Mouse (Mus musculus): ENCODE results near the gene Tbk1.

The Tbk1 gene

GRCm38 (mm10) chr10:121542156-121542555 lies 44.4 kb downstream of the Tbk1 start:
- no peak for DNase-seq (ENCODE audit: extremely low spot score)

- no peak for DNase-seq (ENCODE audit: extremely low spot score)
Measured at GRCm38 (mm10) chr10:121534995-121535394, 51.6 kb downstream of the Tbk1 start.

DNA sequence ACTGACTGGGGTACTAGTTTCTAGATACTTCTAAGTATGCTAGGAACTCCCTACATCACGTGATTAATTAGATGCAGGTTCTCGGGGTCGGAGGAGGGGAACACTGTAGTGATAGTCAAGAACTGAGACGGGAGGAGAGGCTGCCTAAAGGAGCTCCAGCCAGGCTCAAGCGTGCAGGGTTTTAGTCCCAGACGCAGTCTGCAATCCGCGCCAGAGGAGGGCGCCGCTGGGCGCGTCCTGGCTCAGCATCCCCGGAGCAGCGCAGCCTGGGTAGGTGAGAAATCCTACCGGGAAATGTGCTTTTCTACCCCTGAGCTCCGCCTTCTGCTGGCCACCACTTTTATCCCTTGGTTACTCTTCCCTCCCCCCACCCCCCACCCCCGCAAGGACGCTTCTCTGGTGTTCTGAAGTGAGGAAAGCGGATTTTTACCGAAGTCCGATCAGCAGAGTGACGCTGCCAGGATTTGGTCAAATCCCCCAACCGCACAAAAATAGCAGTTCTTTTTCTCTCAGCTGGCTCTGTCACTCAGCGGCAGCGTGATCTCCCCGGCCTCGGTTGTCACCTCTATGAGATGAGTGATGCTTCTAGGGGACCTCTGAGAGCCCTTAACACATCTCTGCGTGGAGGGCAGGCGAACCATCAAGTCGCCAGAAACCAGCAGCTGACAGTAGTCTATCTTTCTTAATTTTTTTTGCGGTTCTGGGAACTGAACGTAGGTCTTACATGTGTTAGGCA lies 53.3 kb downstream of the Tbk1 start:
- peak; percentile 67 for DNase-seq (ENCODE audit: extremely low spot score)

- DNase-seq (ENCODE audit: extremely low spot score): no peak
Measured at GRCm38 (mm10) chr10:121531541-121531940, 55.0 kb downstream of the Tbk1 start.

GRCm38 (mm10) chr10:121530365-121531003 lies 56.1 kb downstream of the Tbk1 start:
- no peak for DNase-seq (ENCODE audit: extremely low spot score)

DNA sequence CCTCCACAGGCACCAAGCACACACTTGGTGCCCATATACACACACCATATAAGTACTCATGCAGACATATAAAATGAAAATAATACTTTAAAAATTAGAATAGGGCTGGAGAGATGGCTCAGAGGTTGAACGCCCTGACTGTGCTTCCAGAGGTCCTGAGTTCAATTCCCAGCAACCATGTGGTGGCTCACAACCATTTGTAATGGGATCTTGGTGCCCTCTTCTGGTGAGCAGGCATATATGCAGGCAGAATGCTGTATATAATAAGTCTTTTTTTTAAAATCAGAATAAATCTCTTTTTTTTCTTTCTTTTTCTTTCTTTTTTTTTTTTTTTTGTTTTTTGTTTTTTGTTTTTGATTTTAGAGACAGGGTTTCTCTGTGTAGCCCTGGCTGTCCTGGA lies 57.3 kb downstream of the Tbk1 start:
- DNase-seq (ENCODE audit: extremely low spot score): no peak

DNA sequence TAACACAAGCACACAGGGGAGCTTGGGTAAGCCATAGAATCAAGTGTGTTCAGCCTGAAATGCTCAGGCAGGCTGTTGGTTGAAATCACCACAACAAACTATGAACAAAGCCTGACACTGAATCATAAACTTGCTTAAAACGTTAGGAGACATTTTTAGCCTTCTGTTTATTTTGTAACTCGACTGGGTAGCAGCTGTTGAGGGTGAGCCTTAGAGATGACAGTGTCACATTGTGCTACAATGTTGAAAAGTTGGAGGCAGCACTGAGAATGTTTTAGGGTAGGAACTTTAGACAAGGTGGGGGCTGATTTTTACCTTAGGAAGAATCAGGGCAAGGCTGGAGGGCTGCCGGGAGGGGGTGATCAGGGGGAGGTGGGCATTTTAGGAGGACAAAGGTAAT lies 58.1 kb downstream of the Tbk1 start:
- no peak for DNase-seq (ENCODE audit: extremely low spot score)

- no peak for DNase-seq (ENCODE audit: extremely low spot score)
Measured at GRCm38 (mm10) chr10:121527114-121527513, 59.5 kb downstream of the Tbk1 start.

GRCm38 (mm10) chr10:121520923-121521585 lies 65.5 kb downstream of the Tbk1 start:
- DNase-seq (ENCODE audit: extremely low spot score): no peak

GRCm38 (mm10) chr10:121519710-121520109 lies 66.9 kb downstream of the Tbk1 start:
- no peak for DNase-seq (ENCODE audit: extremely low spot score)

GRCm38 (mm10) chr10:121516008-121516600 lies 70.5 kb downstream of the Tbk1 start:
- DNase-seq (ENCODE audit: extremely low spot score): peak; percentile 81

DNA sequence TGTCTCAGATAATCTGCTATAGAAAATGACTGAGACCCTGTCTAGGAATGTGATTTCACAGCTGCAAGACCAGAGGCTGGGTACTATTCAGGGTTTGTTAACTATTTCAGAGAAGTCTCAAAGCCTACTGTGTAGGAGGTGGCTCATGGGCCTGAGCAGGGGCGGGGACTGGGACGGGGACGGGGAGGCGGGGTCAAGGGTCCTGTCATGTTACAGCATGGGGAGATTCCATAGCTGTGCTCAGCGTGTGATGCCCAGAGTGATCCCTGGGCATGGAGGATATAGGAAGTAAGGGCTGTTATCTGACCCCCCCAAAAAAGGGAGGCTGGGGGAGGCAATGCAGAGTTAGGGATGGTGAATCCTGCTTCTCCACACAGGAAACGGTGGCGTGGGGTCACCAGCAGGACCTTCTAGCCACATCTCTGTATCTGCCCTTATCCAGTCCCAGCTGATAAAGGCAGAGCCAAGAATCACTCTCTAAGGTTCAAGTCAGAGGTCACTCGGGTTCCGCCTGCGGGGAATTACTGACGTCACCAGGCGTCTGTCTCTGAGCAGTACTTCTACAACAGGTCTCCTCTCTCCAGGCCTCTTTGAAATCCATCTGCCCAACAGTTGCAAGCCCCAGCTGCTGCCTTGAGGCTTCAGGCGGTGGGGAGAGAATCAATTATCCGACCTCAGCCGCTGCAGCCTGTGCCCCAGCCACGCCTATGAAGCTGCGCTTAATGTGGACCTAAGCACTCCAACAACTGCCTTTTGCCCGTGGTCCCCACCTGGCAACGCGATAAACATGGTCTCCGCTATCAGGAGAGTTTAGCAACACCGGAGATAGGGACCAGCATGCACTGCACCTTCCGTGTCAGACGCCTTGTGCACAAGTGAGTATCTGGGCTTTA lies 76.6 kb downstream of the Tbk1 start:
- DNase-seq (ENCODE audit: extremely low spot score): peak; percentile 81

DNA sequence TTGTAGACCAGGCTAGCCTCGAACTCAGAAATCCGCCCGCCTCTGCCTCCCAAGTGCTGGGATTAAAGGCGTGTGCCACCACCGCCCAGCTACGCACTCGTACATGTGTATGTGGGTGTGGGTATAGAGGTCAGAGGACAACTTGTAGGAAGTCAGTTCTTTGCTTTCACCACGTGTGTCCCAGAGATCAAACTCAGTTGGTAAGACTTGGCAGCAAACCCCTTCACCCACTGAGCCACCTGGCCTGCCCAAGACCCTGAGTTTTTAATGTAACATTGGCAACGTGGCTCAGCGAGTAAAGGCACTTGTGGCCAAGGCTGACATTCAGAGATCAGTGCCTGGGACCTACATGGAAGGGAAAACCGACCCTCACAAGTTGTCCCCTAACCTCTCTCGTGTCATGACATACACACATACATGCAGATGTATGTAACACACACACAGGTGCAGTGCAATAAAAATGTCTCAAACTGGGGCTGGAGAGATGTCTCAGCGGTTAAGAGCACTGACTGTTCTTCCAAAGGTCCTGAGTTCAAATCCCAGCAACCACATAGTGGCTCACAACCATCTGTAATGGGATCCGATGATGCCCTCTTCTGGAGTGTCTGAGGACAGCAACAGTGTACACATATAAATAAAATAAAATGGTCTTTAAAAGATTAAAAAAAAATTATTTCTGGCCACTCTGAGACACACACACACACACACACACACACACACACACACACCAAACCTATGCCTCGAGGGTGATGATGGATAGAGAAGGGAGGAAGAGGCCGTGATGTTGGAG lies 78.6 kb downstream of the Tbk1 start:
- no peak for DNase-seq (ENCODE audit: extremely low spot score)

GRCm38 (mm10) chr10:121506731-121507583 lies 79.6 kb downstream of the Tbk1 start:
- peak; percentile 57 for DNase-seq (ENCODE audit: extremely low spot score)

GRCm38 (mm10) chr10:121505929-121506328 lies 80.7 kb downstream of the Tbk1 start:
- no peak for DNase-seq (ENCODE audit: extremely low spot score)

GRCm38 (mm10) chr10:121504973-121505911 lies 81.3 kb downstream of the Tbk1 start:
- DNase-seq (ENCODE audit: extremely low spot score): peak; percentile 74

- DNase-seq (ENCODE audit: extremely low spot score): no peak
Measured at GRCm38 (mm10) chr10:121501160-121501559, 85.4 kb downstream of the Tbk1 start.

DNA sequence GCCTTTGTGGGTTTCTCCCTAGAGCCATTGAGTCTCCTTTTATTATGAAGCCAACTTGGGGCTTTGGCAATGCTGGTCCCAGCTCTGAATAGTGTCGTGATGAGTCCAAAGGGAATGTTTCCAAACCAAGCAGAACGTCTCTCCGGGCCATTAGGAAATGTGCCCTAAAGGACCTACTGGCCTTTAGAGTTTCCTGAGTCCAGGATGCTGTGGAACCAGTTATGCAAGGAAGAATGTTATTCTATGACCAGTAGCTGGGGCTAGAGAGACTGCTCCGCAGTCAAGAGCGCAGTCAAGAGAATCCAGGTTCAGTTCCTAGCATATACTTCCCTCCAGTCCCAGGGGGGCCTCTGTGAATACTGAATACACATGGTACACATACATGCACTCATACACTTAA lies 86.6 kb downstream of the Tbk1 start:
- no peak for DNase-seq (ENCODE audit: extremely low spot score)

DNA sequence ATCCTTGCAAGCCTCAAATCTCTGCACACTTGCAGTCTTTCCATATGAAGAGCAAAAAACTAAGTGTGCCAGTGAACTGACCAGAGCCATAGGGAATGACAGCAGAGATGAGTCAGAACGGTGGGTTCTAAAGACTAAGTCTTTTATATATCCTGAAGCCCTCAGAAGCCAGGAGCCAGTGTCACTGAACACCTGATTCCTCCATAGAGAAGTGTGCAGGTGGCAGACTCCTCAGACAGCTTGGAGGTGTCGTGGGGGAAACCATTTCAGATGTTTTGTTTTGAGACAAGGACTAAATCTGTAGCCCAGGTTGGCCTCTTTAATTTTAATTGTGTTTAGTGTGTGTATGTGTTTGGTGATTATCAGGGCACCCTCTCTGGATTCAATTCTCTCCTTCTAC lies 87.5 kb downstream of the Tbk1 start:
- no peak for DNase-seq (ENCODE audit: extremely low spot score)

Measured in embryo, embryonic 9.5 days (tissue).